Mouse (Mus musculus) thymus, adult 2 months (tissue): Measurements from ENCODE around the gene Celf1.

Source experiments
- CTCF ChIP-seq: fragments of 200-500 bp; IDR thresholded peaks from 2 replicates; pipeline ENCODE4 v1.5.1; 2012; ENCODE audit warnings: mild to moderate bottlenecking, control low read depth, low read length, moderate library complexity, borderline replicate concordance; ENCODE audit not compliant: control insufficient read depth, poor library complexity, insufficient read depth; ENCODE audit errors: extremely low read depth
- POLR2A ChIP-seq: fragments of 200-500 bp; IDR thresholded peaks from 2 replicates; pipeline ENCODE4 v1.6.1; 2012; ENCODE audit warnings: mild to moderate bottlenecking, low read length, control low read depth, moderate library complexity; ENCODE audit not compliant: control insufficient read depth, poor library complexity, insufficient read depth; ENCODE audit errors: extremely low read depth

GRCm38 (mm10) chr2:91066455-91066854 lies 126.3 kb downstream of the Celf1 start:
- no peak for TF ChIP-seq POLR2A
- no peak for TF ChIP-seq CTCF
